Mouse (Mus musculus) heart, embryonic 16.5 days (tissue): ENCODE measurements around the gene Fxn. TPM values are rescaled to one million over a fixed set of nuclear protein-coding genes. Genes with fewer than 3 reads are reported as not detected.

Experiments used
- ATAC-seq: fragments of 200-750 bp; cut with Nextera tagmentation; replicated peaks from 2 replicates; pipeline ENCODE4 v1.8.0; 2017; ENCODE audit warnings: moderate number of reproducible peaks; ENCODE audit not compliant: insufficient read depth, low FRiP score; ENCODE audit errors: extremely low read depth
- H3K27ac ChIP-seq: fragments of 300-500 bp; sonication (generic); 2 replicates; pipeline ENCODE4 v1.5.1; 2014; ENCODE audit warnings: mild to moderate bottlenecking, low read length, control low read depth, moderate library complexity
- H3K27me3 ChIP-seq: fragments of 300-500 bp; sonication (generic); 2 replicates; pipeline ENCODE4 v1.6.1; 2014; ENCODE audit warnings: low read length, mixed read lengths; ENCODE audit not compliant: control insufficient read depth, insufficient read depth
- H3K36me3 ChIP-seq: fragments of 300-500 bp; sonication (generic); 2 replicates; pipeline ENCODE4 v1.6.1; 2014; ENCODE audit not compliant: control insufficient read depth, insufficient read depth
- H3K4me1 ChIP-seq: fragments of 300-500 bp; sonication (generic); 2 replicates; pipeline ENCODE4 v1.6.1; 2014; ENCODE audit warnings: low read length, mixed read lengths; ENCODE audit not compliant: control insufficient read depth, insufficient read depth
- H3K4me2 ChIP-seq: fragments of 300-500 bp; sonication (generic); 2 replicates; pipeline ENCODE4 v1.6.1; 2014; ENCODE audit warnings: low read depth, mild to moderate bottlenecking, control low read depth, low read length
- H3K4me3 ChIP-seq: fragments of 300-500 bp; sonication (generic); 2 replicates; pipeline ENCODE4 v1.5.1; 2014; ENCODE audit warnings: mild to moderate bottlenecking, control low read depth, low read length
- H3K9ac ChIP-seq: fragments of 300-500 bp; sonication (generic); 2 replicates; pipeline ENCODE4 v1.6.1; 2014; ENCODE audit warnings: low read length, control low read depth
- H3K9me3 ChIP-seq: fragments of 300-500 bp; sonication (generic); replicated peaks from 2 replicates; pipeline ENCODE4 v1.6.1; 2016; ENCODE audit warnings: low read length; ENCODE audit not compliant: control insufficient read depth
- WGBS: fragments of 180-500 bp; shearing (Covaris S2); extraction: QIAGEN DNeasy Blood & Tissue Kit; methylation state at CpG from one replicate; pipeline ENCODE4 v1.1.7; 2014; 5-methylcytosine and 5-hydroxymethylcytosine counted together
- polyA plus RNA-seq: library from polyadenylated mRNA; unstranded; fragments of >200 nt; fragmentation: Nextera tagmentation; extraction: Ambion mirVana; gene quantifications from 2 replicates; pipeline ENCODE4 v1.2.1, GENCODE M21; 2015

Gene Fxn
- polyA plus RNA-seq, 1 experiment from 2014 or later = 67.6 TPM

GRCm38 (mm10) chr19:24259390-24260351 lies 20.7 kb downstream of the Fxn start:
- WGBS = 66% methylated on average over 12 of the region's 12 CpGs
- Histone ChIP-seq H3K4me3 (no peak overlapping the region), H3K4me2 (no peak overlapping the region), H3K27ac (peak overlapping the region; percentile 37; the same call in 1 of the 2 replicates), H3K4me1 (peaks cover 15% of the 10 kb centered on the region), H3K27me3 (no peaks in the 10 kb centered on the region), H3K9me3 (no peaks in the 10 kb centered on the region), H3K9ac (no peak overlapping the region), H3K36me3 (peaks cover 12% of the 10 kb centered on the region; the same call in 1 of the 2 replicates)
- no peak for ATAC-seq

- Histone ChIP-seq H3K4me1 (peaks cover 15% of the 10 kb centered on the region), H3K9ac (no peak overlapping the region), H3K4me2 (no peak overlapping the region), H3K27ac (peak overlapping the region; percentile 65), H3K36me3 (peaks cover 9% of the 10 kb centered on the region; the same call in 1 of the 2 replicates), H3K4me3 (no peak overlapping the region), H3K27me3 (no peaks in the 10 kb centered on the region), H3K9me3 (no peaks in the 10 kb centered on the region)
- peak; percentile 71; the same call in 1 of the 2 replicates for ATAC-seq
- WGBS = 9% methylated on average over 5 of the region's 5 CpGs
Measured at GRCm38 (mm10) chr19:24258368-24258767, 22.0 kb downstream of the Fxn start.

GRCm38 (mm10) chr19:24257962-24258361 lies 22.4 kb downstream of the Fxn start:
- H3K27me3 ChIP-seq = no peaks in the 10 kb centered on the region

GRCm38 (mm10) chr19:24253657-24254260 lies 26.6 kb downstream of the Fxn start:
- H3K27ac ChIP-seq = no peak overlapping the region
- H3K4me3 ChIP-seq = no peak overlapping the region
- H3K36me3 ChIP-seq = no peaks in the 10 kb centered on the region
- H3K4me2 ChIP-seq = no peak overlapping the region
- 34% methylated on average over 9 of the region's 9 CpGs for WGBS
- peaks cover 27% of the 10 kb centered on the region for H3K4me1 ChIP-seq
- no peaks in the 10 kb centered on the region for H3K27me3 ChIP-seq
- no peaks in the 10 kb centered on the region for H3K9me3 ChIP-seq
- H3K9ac ChIP-seq = no peak overlapping the region
- no peak for ATAC-seq

More at GRCm38 (mm10) chr19:24257962-24258361, 22.4 kb downstream of the Fxn start:
- Histone ChIP-seq H3K4me3 (no peak overlapping the region), H3K4me1 (peaks cover 15% of the 10 kb centered on the region), H3K9ac (no peak overlapping the region), H3K9me3 (no peaks in the 10 kb centered on the region), H3K4me2 (no peak overlapping the region), H3K27ac (peak overlapping the region; percentile 65), H3K36me3 (peaks cover 9% of the 10 kb centered on the region; the same call in 1 of the 2 replicates)
- no peak for ATAC-seq
- WGBS = 72% methylated on average over 6 of the region's 6 CpGs

GRCm38 (mm10) chr19:24251869-24252268 lies 28.5 kb downstream of the Fxn start:
- H3K9me3 ChIP-seq = no peaks in the 10 kb centered on the region
- H3K27me3 ChIP-seq = no peaks in the 10 kb centered on the region
- no peak overlapping the region; the same call in 1 of the 2 replicates for H3K4me3 ChIP-seq
- H3K9ac ChIP-seq = peak overlapping the region; percentile 61
- peak overlapping the region; percentile 89 for H3K27ac ChIP-seq
- peak overlapping the region; percentile 54 for H3K4me2 ChIP-seq
- peaks cover 18% of the 10 kb centered on the region for H3K4me1 ChIP-seq
- 17% methylated on average over 6 of the region's 6 CpGs for WGBS
- no peaks in the 10 kb centered on the region for H3K36me3 ChIP-seq
- ATAC-seq = peak; percentile 91

- Histone ChIP-seq H3K9ac (no peak overlapping the region), H3K4me1 (0 out of 2 replicates have a peak, but pooled peaks cover 4% of the 10 kb centered on the region), H3K27ac (no peak overlapping the region), H3K36me3 (no peaks in the 10 kb centered on the region), H3K4me3 (no peak overlapping the region), H3K27me3 (no peaks in the 10 kb centered on the region), H3K9me3 (no peaks in the 10 kb centered on the region), H3K4me2 (no peak overlapping the region)
- 86% methylated on average over 6 of the region's 6 CpGs for WGBS
- no peak for ATAC-seq
Measured at GRCm38 (mm10) chr19:24243340-24243739, 37.1 kb downstream of the Fxn start.

GRCm38 (mm10) chr19:24241799-24242546 lies 38.4 kb downstream of the Fxn start:
- 24% methylated on average over 14 of the region's 14 CpGs for WGBS
- no peak overlapping the region for H3K27ac ChIP-seq
- no peak for ATAC-seq
- H3K4me2 ChIP-seq = no peak overlapping the region
- no peaks in the 10 kb centered on the region for H3K27me3 ChIP-seq
- no peaks in the 10 kb centered on the region for H3K36me3 ChIP-seq
- no peaks in the 10 kb centered on the region for H3K9me3 ChIP-seq
- H3K9ac ChIP-seq = no peak overlapping the region
- no peak overlapping the region for H3K4me3 ChIP-seq
- H3K4me1 ChIP-seq = 0 out of 2 replicates have a peak, but pooled peaks cover 4% of the 10 kb centered on the region

GRCm38 (mm10) chr19:24241271-24241670 lies 39.1 kb downstream of the Fxn start:
- H3K4me3 ChIP-seq = no peak overlapping the region
- no peak overlapping the region for H3K4me2 ChIP-seq
- H3K36me3 ChIP-seq = no peaks in the 10 kb centered on the region
- H3K27me3 ChIP-seq = no peaks in the 10 kb centered on the region
- ATAC-seq = no peak
- no peaks in the 10 kb centered on the region for H3K9me3 ChIP-seq
- no peak overlapping the region for H3K9ac ChIP-seq
- 0 out of 2 replicates have a peak, but pooled peaks cover 4% of the 10 kb centered on the region for H3K4me1 ChIP-seq
- 85% methylated on average over 8 of the region's 8 CpGs for WGBS
- no peak overlapping the region for H3K27ac ChIP-seq
